Mouse (Mus musculus) MEL (cell line): ENCODE measurements around the gene Zfp668. TPM values are rescaled to one million over a fixed set of nuclear protein-coding genes. Genes with fewer than 3 reads are reported as not detected.

Experiments used
- DNase-seq: peaks from one replicate; pipeline ENCODE4 v3.0.0; 2011; ENCODE audit warnings: low read depth, low spot score
- H3K27ac ChIP-seq: 2 replicates; pipeline ENCODE4 v1.5.1; 2012; ENCODE audit warnings: low read depth, mild to moderate bottlenecking, control low read depth, low read length, moderate library complexity; ENCODE audit not compliant: control insufficient read depth
- H3K27me3 ChIP-seq, 2 experiments: fragments of 150-350 bp in 1 of 2; sonication (generic) in 1 of 2; 2 replicates each; pipeline ENCODE4 v1.6.1; 2012; ENCODE audit warnings: low read length in 2 of 2, mild to moderate bottlenecking in 2 of 2, improper control_type of control experiment in 1 of 2, moderate library complexity in 1 of 2; ENCODE audit not compliant: insufficient read depth in 2 of 2, control insufficient read depth in 1 of 2
- H3K36me3 ChIP-seq, 2 experiments: 2 replicates each; pipeline ENCODE4 v1.6.1; 2012 to 2014; ENCODE audit warnings: low read length in 2 of 2, improper control_type of control experiment in 1 of 2, inconsistent platforms in 1 of 2, mild to moderate bottlenecking in 1 of 2; ENCODE audit not compliant: insufficient read depth in 2 of 2, control insufficient read depth in 1 of 2
- H3K4me1 ChIP-seq, 2 experiments: fragments of 150-350 bp in 1 of 2; sonication (generic) in 1 of 2; 2 replicates each; pipeline ENCODE4 v1.6.1; 2012; ENCODE audit warnings: low read length in 2 of 2, improper control_type of control experiment in 1 of 2, mild to moderate bottlenecking in 1 of 2; ENCODE audit not compliant: insufficient read depth in 2 of 2, control insufficient read depth in 1 of 2
- H3K4me3 ChIP-seq, 2 experiments: fragments of 150-350 bp in 1 of 2; sonication (generic) in 1 of 2; 2 replicates each; pipeline ENCODE4 v1.5.1; 2012; ENCODE audit warnings: low read depth in 2 of 2, low read length in 2 of 2, mild to moderate bottlenecking in 2 of 2, moderate library complexity in 2 of 2, control low read depth in 1 of 2, improper control_type of control experiment in 1 of 2; ENCODE audit not compliant: control insufficient read depth in 1 of 2, insufficient read depth in 1 of 2
- H3K79me2 ChIP-seq: 2 replicates; pipeline ENCODE4 v1.6.1; 2012; ENCODE audit warnings: mild to moderate bottlenecking, low read length, moderate library complexity; ENCODE audit not compliant: control insufficient read depth, poor library complexity, insufficient read depth
- H3K9ac ChIP-seq: 2 replicates; pipeline ENCODE4 v1.6.1; 2012; ENCODE audit warnings: low read depth, mild to moderate bottlenecking, control low read depth, low read length, moderate library complexity; ENCODE audit not compliant: control insufficient read depth, poor library complexity, severe bottlenecking
- H3K9me3 ChIP-seq: fragments of 150-350 bp; sonication (generic); replicated peaks from 2 replicates; pipeline ENCODE4 v1.6.1; 2012; ENCODE audit warnings: mild to moderate bottlenecking, low read length, improper control_type of control experiment, moderate library complexity; ENCODE audit not compliant: insufficient read depth
- CHD1 ChIP-seq: IDR thresholded peaks from 2 replicates; pipeline ENCODE4 v1.6.1; 2012; ENCODE audit warnings: low read depth, mild to moderate bottlenecking, inconsistent platforms, low read length, improper control_type of control experiment
- CHD2 ChIP-seq: IDR thresholded peaks from 2 replicates; pipeline ENCODE4 v1.6.1; 2011; ENCODE audit warnings: low read length, improper control_type of control experiment
- CTCF ChIP-seq, 3 experiments: IDR thresholded peaks in 2 of 3; conservative IDR thresholded peaks in 1 of 3; 2 replicates each; pipeline ENCODE4 v1.5.1; 2011 to 2012; ENCODE audit warnings: low read length in 3 of 3, low read depth in 2 of 3, mild to moderate bottlenecking in 2 of 3, improper control_type of control experiment in 1 of 3, inconsistent platforms in 1 of 3, mixed read lengths in 1 of 3, moderate library complexity in 1 of 3; ENCODE audit not compliant: control insufficient read depth in 1 of 3, insufficient read depth in 1 of 3, poor library complexity in 1 of 3, severe bottlenecking in 1 of 3
- E2F4 ChIP-seq: IDR thresholded peaks from 2 replicates; pipeline ENCODE4 v1.6.1; 2011; ENCODE audit warnings: low read depth, low read length, improper control_type of control experiment, borderline replicate concordance
- EP300 ChIP-seq, 2 experiments: IDR thresholded peaks; 2 replicates each; pipeline ENCODE4 v1.6.1; 2011; ENCODE audit warnings: improper control_type of control experiment in 2 of 2, low read length in 2 of 2, low read depth in 1 of 2, mild to moderate bottlenecking in 1 of 2
- ETS1 ChIP-seq: IDR thresholded peaks from 2 replicates; pipeline ENCODE4 v1.6.1; 2012; ENCODE audit warnings: low read depth, mild to moderate bottlenecking, inconsistent platforms, low read length, improper control_type of control experiment, moderate library complexity
- GABPA ChIP-seq: IDR thresholded peaks from 2 replicates; pipeline ENCODE4 v1.6.1; 2012; ENCODE audit warnings: low read depth, mild to moderate bottlenecking, inconsistent platforms, low read length, improper control_type of control experiment, moderate library complexity
- GATA1 ChIP-seq: IDR thresholded peaks from 2 replicates; pipeline ENCODE4 v1.6.1; 2011; ENCODE audit warnings: low read depth, low read length, improper control_type of control experiment
- KAT2A ChIP-seq: conservative IDR thresholded peaks from 2 replicates; pipeline ENCODE4 v1.6.1; 2012; ENCODE audit warnings: low read depth, low read length, improper control_type of control experiment, inconsistent platforms
- MAFK ChIP-seq: IDR thresholded peaks from 2 replicates; pipeline ENCODE4 v1.6.1; 2011; ENCODE audit warnings: low read depth, mild to moderate bottlenecking, low read length, improper control_type of control experiment, borderline replicate concordance
- MAZ ChIP-seq: IDR thresholded peaks from 2 replicates; pipeline ENCODE4 v1.6.1; 2012; ENCODE audit warnings: low read depth, mild to moderate bottlenecking, inconsistent platforms, low read length, improper control_type of control experiment
- MXI1 ChIP-seq: IDR thresholded peaks from 2 replicates; pipeline ENCODE4 v1.6.1; 2011; ENCODE audit warnings: mild to moderate bottlenecking, low read depth, low read length, improper control_type of control experiment
- MYC ChIP-seq: IDR thresholded peaks from 2 replicates; pipeline ENCODE4 v1.6.1; 2011; ENCODE audit warnings: low read depth, mild to moderate bottlenecking, low read length, improper control_type of control experiment, moderate library complexity
- NELFE ChIP-seq: IDR thresholded peaks from 2 replicates; pipeline ENCODE4 v1.6.1; 2011; ENCODE audit warnings: low read depth, low read length, improper control_type of control experiment
- POLR2AphosphoS2 ChIP-seq: IDR thresholded peaks from 2 replicates; pipeline ENCODE4 v1.6.1; 2011; ENCODE audit warnings: low read length, improper control_type of control experiment
- POLR2AphosphoS5 ChIP-seq: IDR thresholded peaks from 2 replicates; pipeline ENCODE4 v1.6.1; 2012; ENCODE audit warnings: low read depth, borderline replicate concordance, mild to moderate bottlenecking, inconsistent platforms, low read length, moderate library complexity, mixed read lengths
- RAD21 ChIP-seq: IDR thresholded peaks from 2 replicates; pipeline ENCODE4 v1.6.1; 2011; ENCODE audit warnings: mild to moderate bottlenecking, low read depth, low read length, improper control_type of control experiment
- RCOR1 ChIP-seq: IDR thresholded peaks from 2 replicates; pipeline ENCODE4 v1.6.1; 2012; ENCODE audit warnings: low read depth, mild to moderate bottlenecking, inconsistent platforms, low read length, improper control_type of control experiment
- SIN3A ChIP-seq: IDR thresholded peaks from 2 replicates; pipeline ENCODE4 v1.6.1; 2012; ENCODE audit warnings: low read length, improper control_type of control experiment, inconsistent platforms
- SMC3 ChIP-seq: IDR thresholded peaks from 2 replicates; pipeline ENCODE4 v1.6.1; 2011; ENCODE audit warnings: low read depth, low read length, improper control_type of control experiment
- TBP ChIP-seq: IDR thresholded peaks from 2 replicates; pipeline ENCODE4 v1.8.0; 2011; ENCODE audit warnings: low read depth, low read length, improper control_type of control experiment
- TCF12 ChIP-seq: IDR thresholded peaks from 2 replicates; pipeline ENCODE4 v1.6.1; 2014; ENCODE audit warnings: low read depth, mild to moderate bottlenecking, inconsistent platforms, low read length, improper control_type of control experiment, moderate library complexity
- UBTF ChIP-seq: IDR thresholded peaks from 2 replicates; pipeline ENCODE4 v1.6.1; 2012; ENCODE audit warnings: low read depth, mild to moderate bottlenecking, inconsistent platforms, low read length, improper control_type of control experiment, moderate library complexity, borderline replicate concordance; ENCODE audit not compliant: insufficient read depth
- USF1 ChIP-seq: IDR thresholded peaks from 2 replicates; pipeline ENCODE4 v1.6.1; 2014; ENCODE audit warnings: low read depth, mild to moderate bottlenecking, inconsistent platforms, low read length, improper control_type of control experiment, moderate library complexity
- ZKSCAN1 ChIP-seq: IDR thresholded peaks from 2 replicates; pipeline ENCODE4 v1.6.1; 2012; ENCODE audit warnings: low read depth, mild to moderate bottlenecking, inconsistent platforms, low read length, improper control_type of control experiment, moderate library complexity
- ZNF384 ChIP-seq: IDR thresholded peaks from 2 replicates; pipeline ENCODE4 v1.6.1; 2012; ENCODE audit warnings: low read depth, mild to moderate bottlenecking, inconsistent platforms, low read length, improper control_type of control experiment
- polyA plus RNA-seq, 2 experiments: library from polyadenylated mRNA; stranded (reverse) in 1 of 2; unstranded in 1 of 2; fragments of >175 nt in 1 of 2; fragments of >200 nt in 1 of 2; gene quantifications; 2 replicates each; pipeline versions ENCODE4 v1.2.1 to v1.2.4; 2012; ENCODE audit warnings: low replicate concordance in 2 of 2, low read depth in 1 of 2; ENCODE audit not compliant: insufficient read length in 2 of 2, insufficient read depth in 1 of 2, missing spikeins in 1 of 2
- total RNA-seq: library from RNA; depleted of rRNA; stranded (reverse); fragments of 300-350 nt; gene quantifications from 2 replicates; pipeline ENCODE4 v1.2.3, GENCODE M21; 2012

Gene Zfp668
- total and polyA plus RNA-seq, 3 experiments = 9.1 to 15.6 TPM; not detected in 1

DNA sequence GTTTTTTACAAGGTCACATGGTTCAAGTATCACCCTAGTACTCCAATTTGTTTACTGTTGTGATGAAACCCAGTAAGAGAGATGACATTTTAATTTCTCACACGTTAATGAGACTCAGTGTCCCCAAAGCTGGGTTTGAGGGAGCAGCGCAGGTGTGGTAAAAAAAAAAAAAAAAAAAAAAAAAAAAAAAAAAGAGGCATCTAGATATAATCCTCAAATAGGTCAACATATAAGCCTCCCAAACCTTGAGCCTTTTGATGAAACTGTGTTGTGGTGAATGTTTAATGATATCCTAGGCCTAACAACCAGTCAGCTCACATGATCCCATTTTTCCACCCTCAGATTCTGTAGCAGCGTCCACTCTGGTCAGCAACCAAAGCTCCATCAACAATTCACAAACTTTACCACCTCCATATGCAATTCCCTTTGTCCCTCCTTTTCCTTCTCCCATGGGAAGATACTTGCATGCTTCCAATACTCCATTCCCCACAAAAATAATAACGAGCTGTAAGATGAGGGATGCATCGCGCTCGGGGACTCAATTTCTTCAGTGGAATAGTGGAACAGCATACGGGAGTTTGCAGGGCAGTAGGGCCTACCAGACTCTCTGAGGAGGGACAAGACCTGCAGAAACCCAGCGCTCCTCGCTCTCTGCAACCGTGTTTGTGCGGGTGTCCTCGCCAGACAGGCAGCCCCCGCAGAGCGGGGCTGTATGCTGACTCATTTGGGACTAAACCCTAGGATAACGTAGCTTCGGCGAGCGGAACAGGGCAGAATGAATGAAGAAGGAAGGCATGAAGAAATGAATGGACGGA is 1.6 kb downstream of the Zfp668 start:
- peak overlapping the region; percentile 81 to 86 for H3K4me3 ChIP-seq
- H3K4me1 ChIP-seq = peaks cover 4 to 23% of the 10 kb centered on the region in 2 experiments
- H3K9ac ChIP-seq = peak overlapping the region; percentile 90
- no peak for DNase-seq
- H3K36me3 ChIP-seq = peaks cover 0 to 26% of the 10 kb centered on the region in 2 experiments
- H3K27me3 ChIP-seq = no peaks in the 10 kb centered on the region
- no peaks in the 10 kb centered on the region for H3K9me3 ChIP-seq
- TF ChIP-seq CHD1 = peak; percentile 53; the same call in 1 of the 2 replicates
- peak; percentile 15; the same call in 1 of the 2 replicates for TF ChIP-seq MXI1
- no peak for TF ChIP-seq RCOR1
- TF ChIP-seq ZNF384 = peak; percentile 80
- no peak for TF ChIP-seq POLR2AphosphoS5
- TF ChIP-seq CHD2 = no peak
- no peak for TF ChIP-seq RAD21
- no peak for TF ChIP-seq MAZ
- TF ChIP-seq TCF12 = no peak
- TF ChIP-seq EP300 (IDR thresholded peaks at IDR 0.05; ENCODE audit: low read depth in 1 of 2, low read length in 2 of 2) = no peak
- TF ChIP-seq GATA1 = no peak
- TF ChIP-seq USF1 = no peak
- TF ChIP-seq NELFE = no peak
- TF ChIP-seq UBTF = no peak
- TF ChIP-seq MYC = no peak
- TF ChIP-seq MAFK = no peak
- TF ChIP-seq, all 39 proteins: peak for 3
- Histone ChIP-seq H3K27ac (peak overlapping the region; percentile 85), H3K79me2 (peaks cover 53% of the 10 kb centered on the region)

DNA sequence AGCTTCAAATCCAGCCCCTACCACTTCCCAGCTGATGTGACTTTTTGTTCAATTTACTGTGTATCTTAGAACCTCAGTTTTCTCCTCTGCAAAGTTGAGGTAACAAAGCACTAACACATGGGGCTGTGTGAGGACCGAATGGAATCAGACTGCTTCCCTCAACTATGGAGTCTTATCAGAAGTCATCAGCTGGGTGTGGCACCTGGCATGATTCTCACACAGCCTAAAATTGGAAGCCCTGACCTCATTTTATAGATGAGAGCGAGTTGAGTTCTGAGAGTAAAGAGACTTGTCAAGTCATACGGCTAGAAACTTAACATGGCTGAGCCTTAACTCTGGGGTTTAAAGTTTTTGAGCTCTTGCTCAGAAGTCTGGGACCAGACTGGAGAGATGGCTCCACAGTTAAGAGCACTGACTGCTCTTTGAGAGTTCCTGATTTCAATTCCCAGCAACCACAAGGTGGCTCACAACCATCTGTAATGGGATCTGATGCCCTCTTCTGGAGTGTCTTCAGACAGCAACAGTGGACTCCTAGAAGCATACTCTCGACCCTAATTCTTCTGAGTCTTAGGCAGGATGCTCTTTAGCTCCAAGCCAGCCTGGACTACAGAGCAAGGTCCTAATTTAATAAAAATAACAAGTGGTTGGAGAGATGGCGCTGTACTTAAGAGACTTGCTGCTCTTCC is 6.3 kb downstream of the Zfp668 start:
- peaks cover 6 to 16% of the 10 kb centered on the region in 2 experiments for H3K4me1 ChIP-seq
- H3K9ac ChIP-seq = no peak overlapping the region
- no peak overlapping the region for H3K4me3 ChIP-seq
- peaks cover 13% of the 10 kb centered on the region for H3K79me2 ChIP-seq
- peaks cover 2 to 21% of the 10 kb centered on the region in 2 experiments; a peak in 3 of 4 replicates for H3K36me3 ChIP-seq
- no peaks in the 10 kb centered on the region for H3K27me3 ChIP-seq
- no peaks in the 10 kb centered on the region for H3K9me3 ChIP-seq
- no peak overlapping the region for H3K27ac ChIP-seq
- TF ChIP-seq MAZ = no peak
- no peak for TF ChIP-seq ZKSCAN1
- peak; percentile 42 for TF ChIP-seq RAD21
- TF ChIP-seq E2F4 = no peak
- peak; percentile 44 for TF ChIP-seq SIN3A
- TF ChIP-seq SMC3 = peak; percentile 71
- no peak for TF ChIP-seq TBP
- peak; percentile 48 for TF ChIP-seq GATA1
- TF ChIP-seq USF1 = no peak
- TF ChIP-seq ETS1 = peak; percentile 63
- 0 out of 2 replicates have a peak, but pooled peaks have one; percentile 30 for TF ChIP-seq RCOR1
- TF ChIP-seq MXI1 = peak; percentile 45; the same call in 1 of the 2 replicates
- TF ChIP-seq KAT2A = 0 out of 2 replicates have a peak, but pooled peaks have one; percentile 16
- 0 out of 2 replicates have a peak, but pooled peaks have one; percentile 29 for TF ChIP-seq POLR2AphosphoS2
- no peak for TF ChIP-seq GABPA
- TF ChIP-seq EP300 (IDR thresholded peaks at IDR 0.05; ENCODE audit: low read depth in 1 of 2, low read length in 2 of 2) = peak; percentile 7 to 24; a peak in 1 of 4 replicates
- TF ChIP-seq CTCF (IDR thresholded peaks at IDR 0.05 in 2 of 3, conservative IDR thresholded peaks at IDR 0.05 in 1 of 3; ENCODE audit: control insufficient read depth in 1 of 3, insufficient read depth in 1 of 3, low read depth in 2 of 3, low read length in 3 of 3, poor library complexity in 1 of 3, severe bottlenecking in 1 of 3) = peak; percentile 30 to 86 (median 36); a peak in 5 of 6 replicates
- peak; percentile 67 for DNase-seq
